Mouse (Mus musculus): Measurements from ENCODE around the gene Sh2d7.
"Not testable (repeated sequence)": the region's sequence is repeated elsewhere in the genome, so short reads cannot be mapped to it uniquely, and the experiment has no call there.

Sh2d7 gene

DNA sequence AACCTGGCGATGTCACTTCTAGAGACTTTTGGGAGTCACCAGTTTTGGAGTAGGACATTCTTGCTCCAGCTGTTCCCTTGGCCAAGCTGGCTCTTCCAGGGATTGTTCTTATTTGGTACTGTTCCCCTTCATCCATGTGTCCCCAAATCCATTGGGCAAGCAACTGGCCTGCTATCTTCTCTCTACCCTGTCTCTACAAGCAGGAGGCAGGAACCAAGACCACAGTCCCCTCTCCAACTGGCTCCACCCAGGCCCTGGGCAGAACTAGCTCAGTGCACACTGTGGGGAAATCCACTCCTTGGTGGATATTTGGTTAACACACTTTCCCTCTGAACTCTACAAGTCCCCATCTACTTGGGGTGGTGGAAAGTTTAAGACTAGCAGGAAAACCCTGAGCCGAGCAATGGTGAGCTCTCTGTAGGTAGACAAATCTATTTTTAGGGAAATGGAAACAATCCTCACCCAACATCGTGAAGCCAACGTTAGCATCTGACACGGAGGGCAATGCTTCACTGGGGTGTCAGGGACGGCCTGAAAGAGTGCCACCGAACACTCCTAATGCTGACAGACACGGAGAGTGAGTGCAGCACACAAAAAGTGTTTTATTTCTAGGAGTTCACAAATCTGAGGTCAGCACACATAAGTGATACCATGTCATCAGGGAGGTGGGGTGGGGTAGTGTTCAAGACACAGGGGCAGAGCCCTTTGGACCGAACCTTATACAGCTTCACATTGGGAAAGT is 5.6 kb downstream of the Sh2d7 start:
- DNase-seq (ENCODE audit: low spot score in 2 of 2): no peak

DNA sequence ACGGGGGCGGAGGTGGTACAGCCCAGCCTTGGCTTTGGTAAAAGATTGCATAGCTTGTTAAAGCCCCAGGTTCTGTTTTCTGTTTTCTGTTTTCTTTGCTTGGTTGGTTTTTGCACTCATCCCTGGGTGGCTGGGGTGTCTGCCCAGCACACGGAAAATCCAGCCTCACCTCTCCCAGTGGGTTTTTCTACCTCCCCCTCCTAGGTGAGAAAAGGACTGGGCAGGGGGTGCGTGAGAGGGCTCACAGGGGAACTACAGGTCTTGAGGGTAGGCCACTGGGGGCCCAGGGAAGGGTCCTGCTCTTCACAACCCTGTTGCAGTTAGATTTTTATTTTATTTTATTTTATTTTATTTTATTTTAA is 6.2 kb downstream of the Sh2d7 start:
- no peak for DNase-seq (ENCODE audit: low spot score in 2 of 2)

DNA sequence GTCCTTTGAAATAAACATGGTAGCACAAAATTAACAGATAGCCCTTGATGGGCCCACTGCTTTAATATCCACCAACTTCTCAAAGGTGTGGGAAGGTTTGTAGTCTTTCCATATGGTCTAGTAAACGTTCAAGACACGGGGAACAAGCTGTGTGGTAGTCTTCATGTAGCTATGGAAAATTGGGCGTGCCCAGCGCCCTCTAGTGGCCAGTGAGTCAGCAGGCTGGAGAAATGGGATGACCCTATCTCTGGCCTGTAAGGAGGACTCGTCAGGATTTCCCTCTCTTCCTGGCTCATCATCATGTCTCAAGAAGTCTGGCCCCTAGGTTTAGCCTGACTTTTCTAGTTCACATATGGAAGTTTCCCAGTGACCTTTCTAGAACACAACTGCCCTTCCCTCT is 8.8 kb downstream of the Sh2d7 start:
- peak in 1 of 2 experiments; percentile 32 for DNase-seq (ENCODE audit: low spot score in 2 of 2)

DNA sequence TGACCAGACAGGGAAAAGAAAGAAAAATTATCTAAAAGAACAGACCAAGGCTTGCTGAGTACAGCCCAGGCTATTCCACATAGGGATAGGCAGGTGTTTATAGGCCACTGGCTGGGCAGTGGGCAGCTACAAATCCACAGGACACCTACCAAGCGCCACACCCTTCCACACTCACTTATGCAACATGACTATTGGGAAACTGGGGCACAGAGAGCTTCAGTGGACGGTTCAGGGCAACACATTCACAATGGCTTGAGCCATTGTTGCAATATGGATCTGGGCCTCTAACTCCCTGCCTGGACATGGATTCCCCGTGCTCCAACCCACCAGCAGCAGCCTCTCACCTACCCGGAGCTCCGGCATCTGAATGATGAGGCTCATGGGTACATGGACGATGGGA is 10.6 kb downstream of the Sh2d7 start:
- no peak for DNase-seq (ENCODE audit: low spot score in 2 of 2)

DNA sequence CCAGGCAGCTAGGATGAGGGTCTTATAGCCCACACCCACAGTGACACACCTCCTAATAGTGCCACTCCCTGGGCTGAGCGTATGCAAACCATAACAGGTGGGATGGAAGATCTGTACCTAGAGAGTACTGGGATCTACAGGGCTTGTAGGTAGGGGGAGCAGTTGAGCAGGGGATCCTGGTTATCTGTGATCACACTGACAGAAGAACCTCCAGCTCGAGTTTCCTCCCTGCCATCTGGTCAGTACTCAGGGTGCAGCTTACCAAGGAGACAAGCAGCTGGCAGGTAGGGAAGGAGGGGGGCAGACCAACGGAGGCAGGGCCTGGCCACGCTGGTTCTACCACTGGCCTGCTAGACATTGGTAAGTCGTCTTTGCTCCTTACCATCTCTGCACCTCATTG is 13.6 kb downstream of the Sh2d7 start:
- DNase-seq (ENCODE audit: low spot score in 2 of 2): no peak

DNA sequence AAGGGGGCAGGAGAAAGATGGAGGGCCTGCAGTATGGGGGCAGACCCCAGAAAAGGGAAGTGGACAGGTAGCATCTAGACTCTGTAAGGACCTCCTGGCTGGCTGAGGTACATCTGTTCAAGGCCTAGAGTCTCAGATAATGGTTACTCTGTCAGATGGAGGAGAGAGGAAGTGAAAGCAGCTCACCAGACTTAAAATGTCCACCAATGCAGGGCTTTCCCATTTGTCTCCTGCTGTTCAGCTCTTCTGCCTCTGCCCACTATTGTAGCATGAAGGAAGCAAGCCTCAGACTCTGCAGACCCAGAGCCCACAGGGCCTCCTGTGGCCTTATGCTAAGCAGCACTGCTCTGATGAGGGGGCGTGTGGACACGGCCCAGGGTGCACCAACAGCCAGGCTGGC is 16.3 kb downstream of the Sh2d7 start:
- no peak for DNase-seq (ENCODE audit: low spot score in 2 of 2)

DNA sequence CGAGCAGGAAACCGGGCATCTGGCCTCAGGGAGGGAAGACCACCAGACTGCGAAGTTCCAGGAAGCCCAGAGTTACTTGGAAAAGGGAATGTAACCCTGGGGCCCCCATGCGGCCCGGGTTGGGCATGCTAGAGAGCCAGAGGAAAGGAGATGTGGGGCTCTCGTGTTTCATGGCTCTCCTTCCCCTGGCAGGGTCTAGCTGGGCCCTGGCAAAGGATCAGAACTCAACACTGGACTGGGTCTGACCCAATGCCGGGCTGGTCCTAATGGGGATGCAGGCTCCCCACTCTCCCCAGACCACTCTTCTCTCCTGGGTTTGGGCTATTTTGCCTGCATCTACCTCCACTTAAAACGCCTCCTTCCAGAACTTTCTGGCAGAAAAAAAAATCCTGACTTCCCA is 19.9 kb downstream of the Sh2d7 start:
- DNase-seq (ENCODE audit: low spot score in 2 of 2): no peak

DNA sequence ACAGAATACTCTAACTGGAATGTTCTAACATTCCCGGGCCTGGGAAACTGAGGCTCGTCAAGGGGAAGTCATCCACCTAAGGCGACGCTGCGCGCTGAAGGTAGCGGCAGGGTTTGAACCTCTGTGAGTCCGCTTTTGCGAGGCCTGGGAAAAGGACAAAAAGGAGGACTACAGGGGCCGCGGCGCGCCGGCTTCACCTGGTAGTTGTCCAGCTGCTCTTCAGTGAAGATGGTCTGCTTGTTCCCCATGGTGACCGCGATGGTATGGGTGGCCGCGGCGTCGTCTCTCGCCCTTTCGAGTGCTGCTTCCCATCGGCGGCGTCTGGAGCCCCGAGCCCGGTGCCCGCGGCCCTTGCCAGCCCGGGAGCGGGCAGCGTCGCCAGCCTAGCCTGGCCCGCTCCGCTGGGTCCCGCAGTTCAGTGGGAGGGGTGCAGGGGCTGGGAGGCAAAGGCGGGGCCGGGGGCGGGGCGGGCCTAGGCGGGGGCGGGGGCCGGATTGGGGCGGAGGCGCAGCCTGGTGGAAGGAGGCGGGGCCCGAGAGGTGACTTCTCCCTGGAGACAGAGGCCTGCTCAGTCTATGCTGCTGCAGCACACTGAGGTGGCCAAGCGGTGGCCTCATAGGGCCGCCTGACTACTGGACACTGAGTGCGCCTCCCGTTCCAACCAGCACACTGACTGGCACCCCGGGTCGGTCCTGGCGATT is 21.1 kb downstream of the Sh2d7 start, which contains the start of gene Cib2:
Cib2 (minus strand) TSS at position 448 of the 701 bp plus-strand sequence.
- peak; percentile 65 to 81 for DNase-seq (ENCODE audit: low spot score in 2 of 2)

DNA sequence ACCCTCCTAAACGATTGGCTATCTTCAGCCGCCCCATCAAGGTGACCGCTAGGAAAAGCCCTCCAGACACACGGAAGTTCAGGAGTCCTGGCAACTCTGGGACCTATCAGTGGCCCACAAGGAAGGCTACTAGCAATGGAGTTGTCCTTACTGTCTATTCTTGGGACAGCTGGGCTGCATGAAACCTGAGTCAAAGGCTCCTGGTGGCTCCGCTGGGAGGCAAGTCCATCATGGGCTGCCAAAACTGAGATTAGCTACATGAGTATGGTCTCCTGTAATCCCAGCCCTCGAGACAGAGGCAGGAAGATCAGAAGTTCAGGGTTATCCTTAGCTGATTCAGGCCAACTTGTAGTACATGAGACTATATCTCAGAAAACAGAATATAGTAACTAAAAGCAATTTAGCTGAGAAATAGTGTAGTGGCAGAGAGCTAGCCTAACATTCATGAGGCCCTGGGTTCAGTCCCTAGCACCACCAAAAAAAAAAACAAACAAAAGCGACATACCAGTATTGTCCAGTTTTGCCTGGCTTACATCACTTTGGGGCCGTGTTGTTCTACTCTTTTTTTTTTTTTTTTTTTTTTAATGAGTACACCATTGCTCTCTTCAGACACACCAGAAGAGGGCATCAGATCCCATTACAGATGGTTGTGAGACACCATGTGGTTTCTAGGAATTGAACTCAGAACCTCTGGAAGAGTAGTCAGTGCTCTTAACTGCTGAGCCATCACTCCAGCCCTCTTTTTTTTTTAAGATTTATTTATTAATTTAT is 22.2 kb downstream of the Sh2d7 start:
- DNase-seq (ENCODE audit: low spot score in 2 of 2): no peak

DNA sequence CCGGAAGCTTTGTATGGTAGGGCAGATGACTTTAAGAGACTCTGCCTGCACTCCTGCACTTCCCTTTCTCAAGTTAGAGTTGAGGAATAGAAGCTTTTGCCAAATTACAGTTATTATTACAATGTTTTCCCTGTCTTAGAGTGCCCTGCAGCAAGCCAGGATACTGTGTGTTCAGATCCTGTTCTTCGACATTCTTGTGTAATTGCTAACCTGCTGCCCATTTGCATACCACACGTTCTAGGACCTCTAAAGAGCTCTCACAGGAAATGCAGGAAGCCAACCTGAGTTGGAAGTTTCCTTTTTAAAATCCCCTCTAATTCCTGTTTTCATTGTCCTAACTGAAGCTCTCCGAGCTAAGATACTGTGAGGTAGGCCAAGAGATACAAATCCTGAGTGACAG is 28.2 kb downstream of the Sh2d7 start:
- no peak for DNase-seq (ENCODE audit: low spot score in 2 of 2)

DNA sequence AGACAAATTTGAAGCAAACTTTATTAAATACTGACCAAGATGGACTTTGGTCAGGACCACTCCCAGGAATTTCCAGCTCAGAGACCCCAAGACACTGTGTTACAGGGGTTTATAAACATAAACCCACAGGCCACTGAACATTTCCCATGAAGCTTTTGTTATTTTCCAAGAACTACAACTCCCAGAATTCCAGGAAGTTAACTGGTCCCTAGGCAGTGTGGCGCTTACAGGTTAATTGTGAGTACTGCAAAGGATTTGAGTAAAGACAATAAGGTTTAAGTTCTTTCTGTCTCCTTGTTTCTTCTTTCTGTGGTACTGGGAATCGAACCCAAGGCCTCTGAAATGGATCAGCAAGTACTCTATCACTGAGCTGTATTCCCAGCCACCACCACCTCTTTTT is 29.9 kb downstream of the Sh2d7 start:
- no peak for DNase-seq (ENCODE audit: low spot score in 2 of 2)

DNA sequence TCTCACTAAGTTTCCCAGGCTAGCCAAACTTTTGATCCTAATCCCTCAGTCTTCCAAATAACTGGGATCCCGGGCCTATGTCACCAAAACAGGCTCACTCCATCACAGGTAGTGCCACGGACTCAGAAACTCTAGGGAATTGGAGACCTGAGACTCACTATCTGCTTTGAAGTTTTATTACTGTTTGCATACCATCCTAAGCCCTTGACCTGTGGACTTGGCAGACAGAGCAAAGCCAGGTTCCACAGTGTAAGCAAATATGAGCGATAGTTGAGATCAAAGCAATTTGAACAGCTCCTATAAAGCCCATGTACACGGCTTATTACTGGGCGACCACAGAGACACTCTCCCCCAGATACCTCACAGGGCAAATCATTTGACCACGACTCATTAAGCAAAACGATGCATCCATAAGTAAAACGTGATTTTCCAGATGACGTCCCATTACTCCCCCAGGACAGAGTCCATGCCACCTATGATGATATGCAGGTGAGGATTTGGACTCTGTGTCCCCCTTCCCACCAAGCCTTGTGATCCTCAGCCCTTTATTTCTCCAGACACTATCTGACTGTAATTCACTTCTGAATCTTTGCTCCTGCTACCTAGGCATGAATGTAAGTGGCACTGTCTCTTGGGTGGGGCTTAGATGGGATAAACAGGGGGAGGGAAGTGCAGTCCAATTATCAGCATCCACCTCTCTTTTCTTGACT is 32.5 kb downstream of the Sh2d7 start:
- DNase-seq (ENCODE audit: low spot score in 2 of 2): no peak

DNA sequence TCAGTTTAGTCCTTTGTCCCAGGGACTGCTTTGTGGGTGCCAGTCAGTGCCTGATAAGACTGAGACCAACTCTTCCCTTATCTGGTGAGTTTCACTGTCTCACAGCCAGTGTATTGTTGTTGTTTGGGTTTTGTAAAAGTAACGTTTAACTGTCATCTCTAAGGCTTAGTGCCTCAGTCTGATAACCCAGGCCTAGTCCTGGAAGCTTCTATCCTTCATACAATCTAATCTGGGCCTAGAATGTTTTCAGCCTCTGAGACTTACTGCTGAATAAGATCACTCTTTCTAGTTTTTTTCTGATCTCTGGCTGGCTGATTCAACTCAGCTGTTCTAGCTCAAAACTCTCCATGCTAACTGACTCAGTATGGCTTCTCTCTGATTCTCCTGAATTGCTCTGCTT is 44.9 kb downstream of the Sh2d7 start:
- DNase-seq (ENCODE audit: low spot score in 2 of 2): no peak

DNA sequence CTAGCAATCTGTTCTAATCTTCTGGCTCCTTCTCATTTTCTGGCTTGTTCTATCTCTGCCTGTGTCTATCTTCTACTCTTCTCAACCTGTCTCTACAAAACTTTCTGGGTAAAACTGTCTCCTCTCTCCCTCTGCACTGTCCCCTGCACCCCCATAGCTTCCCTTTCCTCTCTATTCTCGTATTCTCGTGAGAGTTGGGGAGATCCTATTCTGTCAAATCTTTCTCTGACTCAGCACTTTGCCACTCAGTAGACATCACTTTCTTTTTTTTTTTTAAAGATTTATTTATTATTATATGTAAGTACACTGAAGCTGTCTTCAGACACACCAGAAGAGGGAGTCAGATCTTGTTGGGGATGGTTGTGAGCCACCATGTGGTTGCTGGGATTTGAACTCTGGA is 45.3 kb downstream of the Sh2d7 start:
- not testable (repeated sequence) for DNase-seq (ENCODE audit: low spot score in 2 of 2)

DNA sequence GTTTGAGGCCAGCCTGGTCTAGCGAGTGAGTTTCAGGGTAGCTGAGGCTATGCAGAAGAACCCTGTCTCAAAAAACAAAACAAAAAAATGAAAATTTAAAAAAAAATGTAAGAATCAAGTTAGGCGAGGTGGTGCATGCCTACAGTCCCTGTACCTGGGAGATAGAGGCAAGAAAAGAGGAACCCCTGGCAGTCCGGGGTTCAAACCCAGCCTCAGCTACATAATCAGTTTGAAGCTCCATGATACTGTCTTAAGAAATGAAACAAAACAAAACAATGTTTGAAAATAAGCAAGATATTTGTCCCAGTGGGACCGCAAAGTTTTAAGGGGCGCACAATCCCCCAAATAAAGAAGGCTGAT is 47.0 kb downstream of the Sh2d7 start:
- DNase-seq (ENCODE audit: low spot score in 2 of 2): no peak

DNA sequence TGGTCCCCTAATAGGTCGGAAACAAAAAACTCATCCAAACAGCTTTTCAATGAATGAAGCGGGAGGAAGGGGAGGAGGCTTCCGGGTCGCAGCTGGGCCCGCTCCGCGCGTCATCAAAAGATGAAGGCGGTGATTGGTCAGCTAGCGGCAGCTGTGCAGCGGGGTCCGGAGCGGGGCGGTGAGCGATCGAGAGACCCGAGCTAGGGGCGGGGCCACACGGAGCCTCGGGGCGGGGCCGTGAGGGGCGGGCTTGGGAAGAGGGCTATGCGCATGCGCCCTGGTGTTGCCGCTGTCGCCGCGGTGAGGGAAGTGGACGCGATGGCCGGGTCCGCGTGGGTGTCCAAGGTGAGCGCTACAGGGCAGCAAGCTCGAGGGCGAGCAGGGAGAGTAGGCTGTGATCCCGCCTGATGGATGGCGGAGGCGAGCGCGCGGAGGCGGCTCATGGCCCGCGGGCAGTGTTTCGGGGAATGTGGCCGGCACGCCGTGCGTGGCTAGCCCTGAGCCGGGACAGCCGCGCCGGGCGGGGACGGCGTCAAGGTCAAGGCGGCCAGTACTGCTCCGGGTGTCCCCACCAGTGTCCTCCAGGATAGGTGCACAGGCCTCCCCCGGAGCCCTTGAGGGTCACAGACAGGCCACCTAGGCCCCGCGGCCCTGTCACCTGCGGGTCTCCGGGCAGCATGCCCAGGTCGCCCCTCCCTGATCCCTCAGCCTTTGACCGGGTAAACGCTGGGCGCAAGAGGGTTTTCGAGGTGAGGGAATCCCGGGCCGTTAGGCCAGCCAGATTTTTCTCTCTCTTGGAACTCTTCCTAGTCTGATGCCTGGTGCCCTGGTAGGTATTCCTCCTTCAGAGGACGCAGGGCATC is 47.6 kb downstream of the Sh2d7 start, which contains the start of gene Idh3a:
Idh3a (plus strand) TSS at position 136 of the 863 bp plus-strand sequence.
- peak; percentile 93 to 98 for DNase-seq (ENCODE audit: low spot score in 2 of 2)

DNA sequence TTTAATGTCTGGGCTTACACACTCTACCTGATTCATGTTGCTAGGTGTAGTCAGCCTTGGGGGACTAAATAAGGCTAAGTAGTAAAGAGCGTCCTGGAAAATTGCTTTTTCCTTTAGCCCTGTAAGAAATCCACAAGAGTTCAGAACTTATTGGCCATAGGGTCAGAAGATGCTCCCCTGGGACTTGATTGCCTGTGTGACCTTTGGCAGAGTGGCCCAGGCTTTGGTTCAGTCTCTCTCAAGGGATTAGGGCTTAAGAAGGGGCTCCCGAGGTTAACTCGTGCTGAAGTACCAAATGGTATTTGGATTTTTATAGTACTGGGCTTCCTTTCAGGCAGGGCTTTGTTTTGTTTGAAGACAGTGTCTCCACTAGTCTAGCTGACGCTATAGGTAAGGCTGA is 49.1 kb downstream of the Sh2d7 start:
- peak in 1 of 2 experiments; percentile 13 for DNase-seq (ENCODE audit: low spot score in 2 of 2)

DNA sequence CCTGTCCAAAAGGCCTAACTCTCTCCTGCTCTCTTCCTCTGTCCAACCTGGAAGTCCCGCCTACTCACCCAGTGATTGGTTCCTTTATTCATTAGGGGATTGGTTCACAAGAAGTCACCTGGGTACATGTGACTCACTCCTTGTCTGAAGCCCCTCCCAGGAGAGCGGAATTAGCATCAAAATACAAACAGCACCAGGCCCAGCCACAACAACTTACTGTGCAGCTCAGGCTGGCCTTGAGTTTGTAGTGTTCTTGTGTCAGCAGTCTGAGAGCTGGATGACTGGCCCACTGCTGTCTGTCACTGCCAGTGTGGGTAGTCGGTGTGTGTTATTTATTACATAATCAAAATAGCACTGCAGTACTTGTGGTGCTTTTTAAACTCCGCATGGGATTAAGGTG is 54.9 kb downstream of the Sh2d7 start:
- not testable (repeated sequence) for DNase-seq (ENCODE audit: low spot score in 2 of 2)

Measured in urinary bladder, postnatal 36 days (tissue).